Mouse (Mus musculus) CD8-positive naive resting alpha-beta T cell, adult 2 months (primary cell): ENCODE measurements around the gene Lhcgr.
"Not testable (repeated sequence)": the region's sequence is repeated elsewhere in the genome, so short reads cannot be mapped to it uniquely, and the experiment has no call there.

Experiments
- DNase-seq, 2 experiments: peaks; one replicate each; pipeline ENCODE4 v3.0.0; 2022; ENCODE audit warnings: low read depth in 2 of 2, low spot score in 2 of 2

The Lhcgr gene

DNA sequence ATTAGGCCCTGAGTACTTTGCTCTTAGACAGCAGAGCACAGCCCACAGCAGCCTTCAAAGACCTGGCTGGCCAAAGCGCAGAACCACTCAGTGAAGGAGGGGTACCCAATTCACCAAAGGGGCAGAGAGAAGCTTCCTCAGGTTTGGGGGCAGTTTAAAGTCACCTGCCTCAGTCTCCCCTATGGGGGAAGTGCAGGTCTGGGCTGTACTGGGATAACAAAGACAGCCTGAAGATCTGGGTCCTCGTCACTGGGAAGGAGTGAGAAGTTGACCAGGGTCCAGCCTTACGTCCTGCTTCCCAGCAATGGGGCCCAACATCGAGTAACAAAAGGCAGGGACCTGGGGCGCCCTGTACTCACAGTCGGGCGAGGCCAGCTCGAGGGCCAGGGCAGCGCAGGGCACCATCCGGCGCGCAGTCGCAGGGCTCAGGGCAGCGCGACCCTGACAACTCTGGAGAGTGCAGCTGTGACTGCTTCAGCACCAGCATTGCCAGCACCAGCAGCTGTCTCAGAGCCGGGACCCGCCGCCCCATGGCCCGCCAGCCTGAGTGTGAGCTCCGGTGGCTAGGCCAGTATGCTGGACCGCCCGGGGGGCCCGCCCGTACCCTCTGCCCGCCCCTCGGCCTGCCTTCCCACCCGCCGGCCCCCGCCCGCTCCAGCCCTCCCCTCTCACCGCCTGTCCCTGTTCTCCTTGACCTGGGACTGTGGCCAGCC lies at the start of gene Lhcgr:
Gene Lhcgr, minus strand, starts transcription at position 551 of the 713 bp plus-strand sequence.
- DNase-seq = no peak

DNA sequence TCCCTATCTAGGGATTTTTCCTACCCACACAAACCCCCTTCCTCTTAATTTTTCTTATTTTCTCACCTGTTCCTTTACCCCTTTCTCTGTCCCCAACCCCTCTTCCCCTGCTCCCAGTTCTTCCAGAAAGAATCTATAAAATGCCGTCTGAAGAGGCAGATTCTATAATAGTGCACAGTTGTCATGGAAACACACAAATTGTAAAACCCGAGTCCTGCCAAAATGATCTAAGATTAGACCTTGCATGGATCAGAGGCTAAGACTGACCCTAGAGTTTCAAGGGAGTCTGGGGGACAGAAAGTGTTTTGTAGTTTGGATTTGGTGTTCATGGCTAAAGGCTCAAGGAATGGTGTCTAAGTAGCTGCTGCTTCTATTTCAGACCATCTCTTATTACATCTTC lies 25.8 kb upstream of the Lhcgr start:
- no peak for DNase-seq

DNA sequence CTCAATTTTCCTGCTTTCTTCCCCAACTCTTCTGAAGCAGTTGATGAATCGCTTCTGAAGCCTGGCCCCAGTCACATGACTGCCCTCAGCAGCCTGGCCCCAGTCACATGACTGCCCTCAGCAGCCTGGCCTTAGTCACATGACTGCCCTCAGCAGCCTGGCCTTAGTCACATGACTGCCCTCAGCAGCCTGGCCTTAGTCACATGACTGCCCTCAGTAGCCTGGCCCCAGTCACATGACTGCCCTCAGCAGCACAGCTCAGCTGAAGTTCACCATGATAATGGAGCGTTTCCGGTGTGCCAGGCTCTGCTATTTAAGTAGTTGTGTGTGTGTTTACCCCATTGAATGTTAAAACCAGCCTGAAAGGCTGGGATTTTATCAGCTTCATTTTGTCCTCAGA lies 21.2 kb upstream of the Lhcgr start:
- not testable (repeated sequence) for DNase-seq

DNA sequence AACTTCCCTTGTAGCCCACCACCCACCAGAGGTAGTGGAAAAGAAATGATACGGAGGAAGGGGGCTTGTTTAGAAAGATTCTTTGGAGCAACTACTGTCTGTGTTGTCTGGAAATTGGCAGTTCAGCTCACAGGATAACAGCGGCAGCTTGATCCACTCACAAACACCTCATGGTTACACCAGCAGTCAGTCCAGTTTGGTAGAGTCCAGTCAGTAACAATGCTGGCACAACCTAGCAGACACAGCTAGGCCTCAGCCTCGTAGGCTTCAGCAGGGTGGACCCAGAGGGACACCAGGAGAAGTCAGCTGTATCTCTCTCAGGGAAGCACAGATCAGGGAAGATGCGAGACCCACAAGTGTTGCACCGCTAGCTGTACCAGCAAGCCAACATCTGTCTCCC lies 19.0 kb upstream of the Lhcgr start:
- no peak for DNase-seq

DNA sequence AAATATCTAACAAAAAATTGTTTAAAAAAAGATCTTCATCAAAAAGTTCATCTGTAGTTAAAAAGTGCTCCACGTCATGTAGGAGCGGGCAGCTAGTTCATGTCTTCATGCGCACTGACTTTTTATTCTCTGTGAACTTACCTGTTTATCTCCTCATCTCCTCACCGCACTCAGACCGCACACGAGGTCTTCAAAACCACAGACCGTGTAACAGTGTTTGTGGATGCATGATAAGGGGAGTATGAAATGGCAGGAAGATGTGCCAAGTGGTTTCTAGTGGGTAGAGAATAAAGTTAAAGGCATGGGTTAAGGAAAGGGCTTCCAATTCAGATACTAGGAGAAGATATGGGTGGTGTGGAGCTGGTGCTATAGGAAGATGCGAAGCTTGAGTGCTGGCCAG lies 14.6 kb upstream of the Lhcgr start:
- DNase-seq = no peak

DNA sequence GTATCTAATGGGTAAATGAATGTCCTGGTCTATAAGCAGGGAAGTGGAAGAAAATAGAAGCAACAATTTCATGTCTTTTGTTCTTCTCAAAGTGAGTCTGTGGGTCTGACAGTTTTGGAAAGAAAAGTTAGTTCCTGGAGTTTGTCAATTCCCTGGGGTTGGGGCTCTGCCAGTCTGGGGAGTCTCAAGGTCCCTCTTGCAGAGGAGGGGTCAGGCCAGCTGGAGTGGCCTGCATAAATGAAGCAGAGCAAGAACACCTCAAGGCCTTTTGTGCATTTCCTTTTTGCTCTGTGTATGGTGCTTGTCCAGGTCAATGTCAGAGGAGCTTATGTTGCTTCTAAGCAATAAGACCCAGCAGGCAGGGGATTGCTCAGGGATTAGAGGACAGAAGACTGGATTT lies 11.7 kb upstream of the Lhcgr start:
- DNase-seq = no peak

DNA sequence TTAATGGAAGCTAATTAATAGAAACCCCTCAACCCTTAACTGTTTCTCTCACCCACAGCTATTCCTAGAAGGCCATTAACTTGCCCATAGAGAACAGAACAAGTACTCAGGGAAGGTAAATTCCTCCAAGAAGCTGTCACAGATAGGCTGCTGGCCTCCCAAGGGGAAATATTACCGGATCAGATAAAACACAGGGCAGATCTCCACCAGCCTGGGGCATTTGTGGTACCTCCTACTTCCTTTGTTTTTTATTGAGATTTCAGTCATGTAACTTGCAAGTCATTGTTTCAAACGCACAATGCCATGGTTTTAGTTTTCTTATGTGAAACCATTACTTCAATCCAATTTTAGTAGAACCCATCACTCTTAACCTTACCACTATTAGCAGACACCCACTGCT lies 1.1 kb downstream of the Lhcgr start:
- DNase-seq = no peak

DNA sequence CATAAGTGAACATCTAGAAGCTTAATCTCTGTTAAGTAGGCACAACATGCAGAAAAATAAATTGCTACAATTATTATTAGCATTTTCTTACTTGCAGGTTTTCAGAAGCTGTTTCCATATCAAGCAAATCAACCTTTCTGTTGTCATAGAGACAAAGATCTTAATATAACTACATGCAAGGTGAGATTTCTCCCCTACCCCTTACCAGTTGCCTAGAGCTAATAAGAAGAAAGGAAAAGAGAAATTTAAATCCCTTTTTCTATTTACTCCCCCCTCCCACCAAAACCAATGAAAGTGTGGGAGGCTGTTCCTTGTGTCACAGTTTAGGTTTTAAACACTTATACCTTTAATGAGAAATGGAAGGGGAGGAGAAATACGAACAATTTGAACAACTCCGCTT lies 3.4 kb downstream of the Lhcgr start:
- DNase-seq = no peak

DNA sequence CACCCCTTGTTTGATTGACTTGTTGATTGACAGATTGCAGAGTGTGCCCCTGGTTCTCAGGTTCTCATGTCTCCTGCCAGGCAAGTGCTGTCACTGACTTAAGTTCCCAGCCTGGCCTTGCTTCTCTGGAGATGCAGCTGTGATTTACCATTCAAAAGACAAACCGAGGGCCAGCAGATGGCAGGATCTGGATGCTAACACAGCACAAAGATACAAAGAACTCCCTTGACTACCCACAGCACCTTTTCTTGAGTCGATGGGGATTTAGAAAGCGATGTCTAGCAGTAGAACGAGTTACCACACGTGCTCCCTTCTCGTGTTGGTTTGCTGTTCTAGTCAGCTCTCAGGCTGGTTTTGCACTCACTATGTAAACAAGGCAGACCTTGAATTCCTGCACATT lies 4.9 kb downstream of the Lhcgr start:
- no peak for DNase-seq

DNA sequence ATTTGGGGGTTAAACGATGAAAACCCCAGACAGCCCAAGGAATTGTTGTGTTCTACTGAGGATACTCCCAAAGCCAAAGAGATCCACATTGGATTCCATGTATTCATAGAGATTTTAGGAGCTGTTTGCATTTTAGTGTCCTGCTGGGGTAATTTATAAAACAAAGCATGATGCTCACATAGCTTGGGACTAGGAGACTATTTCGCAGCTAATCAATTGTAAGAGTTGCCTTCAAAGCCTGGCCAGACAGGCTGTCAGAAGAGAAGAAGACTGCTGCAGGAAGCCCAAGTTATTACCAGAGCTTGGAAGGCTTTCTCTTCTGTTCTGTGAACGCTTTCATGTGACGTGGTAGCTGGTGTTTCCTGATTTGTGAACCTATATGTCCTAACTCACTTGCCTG lies 5.4 kb downstream of the Lhcgr start:
- DNase-seq = no peak

DNA sequence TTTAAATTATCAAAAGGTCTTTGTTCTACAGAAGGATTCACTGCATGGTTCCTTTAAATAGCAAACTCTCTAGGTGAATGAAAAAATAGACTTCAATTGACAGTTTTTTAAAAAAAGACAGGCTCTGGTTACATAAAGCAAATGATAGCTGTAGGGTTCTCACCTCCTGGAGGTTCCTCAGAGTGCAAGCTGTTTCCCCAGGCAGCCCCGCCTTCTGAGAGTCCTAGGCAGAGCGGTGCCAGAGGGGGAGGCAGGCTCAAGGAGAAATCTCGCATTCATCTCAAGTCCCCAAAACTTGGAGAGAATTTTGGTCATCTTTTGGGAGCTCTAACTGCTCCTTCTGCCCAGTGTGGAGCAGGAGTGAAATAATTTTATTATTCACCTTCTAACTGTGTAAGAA lies 12.6 kb downstream of the Lhcgr start:
- no peak for DNase-seq

DNA sequence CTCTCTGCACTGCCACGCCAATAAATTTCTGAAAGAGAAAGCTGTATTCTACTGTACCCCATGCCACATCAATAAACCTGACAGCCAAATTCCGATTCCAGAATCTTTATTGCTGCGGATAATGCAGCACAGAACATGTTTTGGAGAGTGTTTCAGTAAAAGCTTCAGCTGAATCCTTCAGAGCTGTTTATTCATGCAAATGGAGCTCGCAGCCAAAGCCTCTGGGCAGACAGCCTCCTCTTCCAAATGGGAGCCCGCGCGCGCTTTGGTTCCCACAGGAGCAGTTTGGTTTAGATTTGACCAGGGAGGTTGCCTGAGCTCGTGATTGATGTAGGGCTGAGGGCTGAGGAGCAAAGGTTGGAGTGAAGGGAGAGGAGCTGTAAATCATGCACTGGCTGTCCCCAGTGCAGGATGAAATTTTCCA lies 17.7 kb downstream of the Lhcgr start:
- no peak for DNase-seq

DNA sequence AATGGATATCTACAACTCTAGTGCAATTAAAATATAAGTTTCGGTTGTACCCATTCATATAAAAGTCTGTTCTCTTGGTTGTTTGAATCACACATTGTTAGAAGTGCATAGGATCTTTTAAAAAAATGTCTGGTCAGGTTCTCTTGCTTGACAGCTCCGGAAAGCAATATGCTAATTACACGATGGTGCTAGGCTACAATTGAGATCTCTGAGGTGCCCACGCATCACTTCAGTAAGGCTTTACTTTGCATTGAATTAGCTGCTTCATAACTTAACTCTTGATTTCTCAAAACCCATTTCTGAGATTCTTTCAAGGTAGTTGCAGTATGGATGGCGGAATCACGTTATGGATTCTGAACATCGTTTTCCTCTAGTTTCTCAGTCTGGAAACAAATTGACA lies 21.7 kb downstream of the Lhcgr start:
- no peak for DNase-seq

DNA sequence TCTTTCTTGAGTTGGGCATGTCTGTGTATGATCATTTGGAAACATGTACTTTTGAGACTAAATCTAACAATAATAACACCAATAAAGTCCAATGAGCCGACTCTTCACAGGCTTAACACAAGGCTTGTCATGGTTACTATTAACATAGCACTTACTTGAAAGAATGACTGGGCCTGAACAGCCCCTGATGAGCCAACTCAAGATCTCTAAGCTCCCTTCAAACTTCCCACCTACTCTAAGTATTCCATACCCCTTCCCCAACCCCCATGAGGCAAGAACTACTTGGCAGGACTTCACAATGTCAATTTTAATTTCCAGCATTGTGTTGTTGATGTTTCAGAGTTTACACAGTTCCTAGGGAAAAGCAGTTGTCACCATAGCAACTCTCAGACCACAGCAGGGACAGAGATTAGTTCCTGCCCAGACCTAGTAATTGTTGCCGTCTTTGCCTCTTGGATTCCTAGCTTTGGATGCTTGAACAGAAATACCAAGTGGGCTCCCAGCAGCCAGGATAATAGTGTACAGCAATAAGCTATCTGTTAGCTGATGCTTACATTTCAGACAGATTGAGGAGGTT lies 22.4 kb downstream of the Lhcgr start:
- DNase-seq = no peak

DNA sequence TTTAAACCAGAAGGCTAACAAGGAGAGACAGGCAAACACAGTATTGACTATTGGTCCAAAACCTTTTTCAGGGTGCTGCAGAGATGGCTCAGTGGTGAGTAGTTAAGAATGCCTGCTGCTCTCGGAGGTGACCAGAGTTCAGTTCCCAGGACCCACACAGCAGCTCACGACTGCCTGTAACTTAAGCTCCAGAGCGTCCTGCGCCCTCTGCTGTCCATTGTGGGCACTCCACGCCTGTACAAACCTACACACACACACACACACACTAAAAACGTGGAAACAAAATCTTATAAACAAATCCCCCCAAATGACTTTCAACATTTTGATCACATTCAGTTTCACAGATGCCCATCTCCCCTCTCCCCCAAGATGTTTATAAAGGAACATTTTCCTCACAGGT lies 24.9 kb downstream of the Lhcgr start:
- DNase-seq = no peak

DNA sequence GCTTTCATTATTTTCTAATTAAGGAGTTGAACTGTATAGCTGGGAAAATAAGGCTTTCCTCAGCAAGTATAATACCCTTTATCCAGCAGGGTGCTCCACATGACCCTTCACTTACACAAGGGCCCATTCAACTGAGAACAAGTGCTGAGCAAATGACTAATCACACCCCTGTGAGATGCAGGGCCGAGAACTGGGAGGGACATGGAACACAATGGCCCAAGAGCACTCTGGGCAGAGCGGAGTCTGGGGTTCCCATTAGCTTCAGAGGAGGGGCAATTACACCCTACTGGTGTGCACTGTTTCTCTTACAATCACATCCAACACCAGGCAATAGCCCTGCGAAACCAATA lies 27.7 kb downstream of the Lhcgr start:
- no peak for DNase-seq

DNA sequence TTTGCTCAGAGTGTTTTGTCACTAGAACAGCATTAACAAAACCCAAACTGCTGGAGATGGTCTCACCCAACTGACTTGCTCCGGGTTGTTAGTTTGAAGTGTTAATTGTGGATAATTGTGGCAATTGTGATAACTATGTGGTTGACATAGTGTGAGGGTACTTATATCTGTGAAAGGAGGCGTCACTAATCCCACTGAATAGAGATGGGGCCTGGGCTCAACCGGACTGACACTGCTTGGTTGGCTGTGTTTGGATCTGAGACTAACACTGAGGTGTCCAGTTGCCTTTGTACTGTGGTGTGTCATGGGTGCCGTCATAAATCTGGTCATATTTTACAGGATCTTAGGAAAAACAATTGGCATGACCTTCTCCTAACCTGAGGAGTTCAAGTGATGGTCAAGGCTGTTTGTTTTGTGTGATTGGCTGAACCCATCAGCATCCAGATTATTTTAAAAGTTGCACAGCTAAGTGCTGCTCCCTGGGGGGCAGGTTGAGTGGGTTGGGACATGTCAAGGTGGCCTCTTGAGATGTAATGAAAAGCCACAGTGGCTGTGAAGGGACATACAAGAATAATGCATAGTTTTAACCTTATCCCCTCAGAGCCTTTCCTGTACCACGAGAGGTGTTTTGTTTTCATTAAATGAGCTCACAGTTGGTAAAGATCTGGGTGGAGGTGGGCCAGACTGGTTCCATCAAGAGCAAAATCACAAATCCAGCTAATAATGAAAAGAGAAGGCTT lies 28.2 kb downstream of the Lhcgr start:
- no peak for DNase-seq

DNA sequence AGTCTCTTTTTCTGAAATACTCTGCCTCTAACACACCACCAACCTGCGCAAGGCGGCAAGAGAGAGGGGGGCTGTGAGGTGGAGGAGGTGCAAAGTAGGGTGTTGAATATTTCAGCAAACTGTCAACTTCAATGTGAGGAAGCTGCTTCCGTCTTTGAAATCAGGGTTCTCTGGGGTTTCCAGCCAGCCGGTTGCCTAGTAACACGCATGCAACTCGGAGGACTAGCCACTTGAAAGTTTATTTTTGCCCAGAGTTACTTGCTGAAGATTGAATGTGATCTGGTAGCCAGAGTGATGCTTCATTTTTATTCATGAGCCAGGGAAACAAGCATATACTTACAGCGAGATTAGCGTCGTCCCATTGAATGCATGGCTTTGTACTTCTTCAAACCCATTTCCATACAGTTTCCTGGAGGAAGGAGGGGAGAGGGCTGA lies 33.8 kb downstream of the Lhcgr start:
- DNase-seq = peak; percentile 30 to 49

DNA sequence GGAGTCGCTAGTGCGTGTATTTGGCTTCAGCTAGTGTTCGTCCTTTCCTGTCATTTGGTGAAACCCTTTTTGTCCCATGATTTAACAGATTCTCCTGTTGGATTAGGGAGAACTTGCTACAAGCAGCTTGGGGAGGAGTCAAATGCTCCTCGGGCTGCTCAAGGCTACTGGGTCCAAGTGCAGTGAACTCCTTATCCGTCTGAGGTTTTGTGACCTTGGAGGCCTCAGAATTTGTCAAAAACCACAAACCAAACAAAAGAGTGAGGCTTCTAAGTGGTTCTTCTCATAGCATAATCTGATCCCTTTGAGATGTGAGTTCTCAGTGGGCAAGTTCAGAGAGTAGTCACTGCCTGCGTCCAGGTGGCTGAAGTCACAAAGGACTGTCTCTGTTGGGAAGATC lies 36.0 kb downstream of the Lhcgr start:
- no peak for DNase-seq

DNA sequence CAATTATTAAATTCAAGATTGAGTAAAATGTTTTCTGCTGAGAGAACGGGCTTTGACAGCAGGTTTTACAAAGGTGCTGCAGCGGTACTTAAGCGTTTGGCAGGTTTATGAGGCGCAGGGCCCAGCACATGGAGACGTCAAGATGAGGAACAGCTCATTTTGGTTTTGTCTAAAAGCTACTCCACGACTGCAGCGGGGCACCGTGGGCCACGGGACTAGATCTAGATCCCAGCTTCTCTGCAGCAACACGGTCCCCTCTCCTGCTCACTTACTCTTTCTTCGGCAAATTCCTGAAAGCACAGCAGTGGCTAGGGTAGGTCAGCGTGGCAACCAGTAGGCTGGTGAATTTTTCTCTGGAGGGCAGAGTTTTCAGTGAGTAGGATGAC lies 38.3 kb downstream of the Lhcgr start:
- DNase-seq = no peak

DNA sequence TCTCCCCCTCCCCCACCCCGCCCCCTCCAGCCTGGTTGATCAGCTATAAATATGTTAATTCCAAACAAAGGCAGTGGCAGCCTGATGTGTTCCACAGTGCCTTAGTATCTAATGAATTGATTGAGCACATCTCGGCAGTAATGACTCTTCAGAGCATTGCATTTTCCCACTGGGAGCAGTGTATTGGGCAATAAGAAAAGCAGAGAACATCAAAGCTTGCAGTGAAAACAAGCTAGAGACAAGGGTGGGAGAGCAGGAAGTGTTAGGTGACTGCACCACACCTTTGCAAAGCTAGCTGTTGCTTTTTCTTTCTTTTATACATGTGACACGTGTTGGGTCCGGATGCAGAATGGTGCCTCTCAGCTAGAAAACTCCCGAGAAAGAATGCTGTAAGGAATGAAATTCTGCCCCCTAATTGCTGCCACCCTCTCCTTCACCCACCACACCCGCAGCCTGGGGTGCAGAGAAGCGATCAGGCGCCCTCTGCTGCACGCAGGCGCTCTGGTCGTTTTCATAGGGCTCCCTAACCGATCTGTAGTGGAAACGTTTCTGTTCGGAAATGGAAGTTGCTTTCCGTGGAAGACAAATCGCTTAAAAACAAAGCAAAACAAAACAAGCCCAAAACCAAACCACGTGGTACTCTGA lies 38.8 kb downstream of the Lhcgr start:
- DNase-seq = peak; percentile 42 to 47

DNA sequence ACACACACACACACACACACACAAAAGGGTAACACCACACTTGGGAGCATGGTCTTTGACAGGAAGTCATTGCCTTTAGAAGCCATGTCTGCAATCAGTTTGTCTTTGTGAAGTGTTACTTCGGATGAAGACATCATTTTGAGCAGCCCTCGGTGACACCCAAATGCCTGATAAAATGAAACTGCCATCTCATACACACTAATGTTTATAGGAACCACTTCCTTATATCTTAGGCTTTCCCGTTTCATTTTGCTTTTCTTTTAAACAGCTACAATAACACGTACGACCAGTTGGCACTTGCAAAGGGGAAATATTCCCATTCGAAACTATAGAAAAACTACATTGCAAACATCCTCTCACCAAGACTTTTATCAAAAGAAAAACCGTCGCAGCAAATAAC lies 42.1 kb downstream of the Lhcgr start:
- DNase-seq = no peak
